Mouse (Mus musculus): ENCODE measurements around the gene Rrn3.

Rrn3 gene

GRCm38 (mm10) chr16:13853886-13854285 lies 73.4 kb downstream of the Rrn3 start:
- DNase-seq = no peak
